22 mouse cellular contexts compared by ENCODE assay signal in genomic region chr10:122881456-122881855, GRCm38 (mm10).
DNase-seq lines count a peak whose midpoint lies in the region; ATAC-seq and TF ChIP-seq lines count a peak whose summit lies in the region.
"Had no signal": no experiment of that assay in that cellular context is flagged by ENCODE, and none has a peak within 500 bp of the region (broad histone marks: within the 10 kb centered on the region; RNA-seq: fewer than 3 reads in every experiment).

No protein-coding gene starts in this region.

- peaks cover 30% of the 10 kb centered on the region for H3K4me1 ChIP-seq in kidney, postnatal 0 days (replicated peaks; ENCODE audit: insufficient read depth, low read length)
- peaks cover 43% of the 10 kb centered on the region for H3K4me1 ChIP-seq in hindbrain, embryonic 12.5 days
- peaks cover 33% of the 10 kb centered on the region for H3K4me1 ChIP-seq in hindbrain, embryonic 14.5 days (replicated peaks; ENCODE audit: control insufficient read depth, insufficient read depth, low read length)
- peaks cover 51% of the 10 kb centered on the region for H3K4me1 ChIP-seq in neural tube, embryonic 15.5 days

- ATAC-seq in kidney, postnatal 0 days (replicated peaks; ENCODE audit: low FRiP score, low read depth): no peak
- no peak for ATAC-seq in hindbrain, embryonic 12.5 days (ENCODE audit: low FRiP score)
- no peak for ATAC-seq in hindbrain, embryonic 14.5 days (ENCODE audit: low FRiP score)
- no peak for ATAC-seq in neural tube, embryonic 15.5 days (ENCODE audit: low FRiP score)
- ATAC-seq: forebrain, embryonic 16.5 days had no signal

- H3K9me3 ChIP-seq in kidney, postnatal 0 days (replicated peaks; ENCODE audit: low read length): no peaks in the 10 kb centered on the region
- no peaks in the 10 kb centered on the region for H3K9me3 ChIP-seq in hindbrain, embryonic 12.5 days (replicated peaks)
- no peaks in the 10 kb centered on the region for H3K9me3 ChIP-seq in hindbrain, embryonic 14.5 days (ENCODE audit: control insufficient read depth, low read length)
- H3K9me3 ChIP-seq in neural tube, embryonic 15.5 days (replicated peaks): no peaks in the 10 kb centered on the region
- H3K9me3 ChIP-seq: heart, embryonic 10.5 days; limb, embryonic 13.5 days; liver, embryonic 13.5 days; stomach, embryonic 15.5 days had no signal

- no peaks in the 10 kb centered on the region for H3K36me3 ChIP-seq in kidney, postnatal 0 days (ENCODE audit: insufficient read depth, low read length)
- H3K36me3 ChIP-seq in hindbrain, embryonic 12.5 days: no peaks in the 10 kb centered on the region
- H3K36me3 ChIP-seq in hindbrain, embryonic 14.5 days (replicated peaks; ENCODE audit: control insufficient read depth, insufficient read depth): no peaks in the 10 kb centered on the region; the same call in 1 of the 2 replicates
- H3K36me3 ChIP-seq in neural tube, embryonic 15.5 days: no peaks in the 10 kb centered on the region
- H3K36me3 ChIP-seq: heart, embryonic 10.5 days; limb, embryonic 13.5 days; liver, embryonic 13.5 days; stomach, embryonic 15.5 days had no signal

- H3K9ac ChIP-seq in kidney, postnatal 0 days (ENCODE audit: low read depth, low read length): no peak overlapping the region
- no peak overlapping the region for H3K9ac ChIP-seq in hindbrain, embryonic 12.5 days
- H3K9ac ChIP-seq in hindbrain, embryonic 14.5 days: no peak overlapping the region
- no peak overlapping the region for H3K9ac ChIP-seq in neural tube, embryonic 15.5 days (replicated peaks)
- H3K9ac ChIP-seq: limb, embryonic 13.5 days; liver, embryonic 13.5 days; lung, embryonic 14.5 days; stomach, embryonic 15.5 days had no signal

- 0 out of 2 replicates have a peak overlapping the region, but pooled peaks have one; percentile 26 for H3K27ac ChIP-seq in kidney, postnatal 0 days
- H3K27ac ChIP-seq in hindbrain, embryonic 12.5 days: peak overlapping the region; percentile 57; the same call in 1 of the 2 replicates
- peak overlapping the region; percentile 65 for H3K27ac ChIP-seq in hindbrain, embryonic 14.5 days
- H3K27ac ChIP-seq in neural tube, embryonic 15.5 days (replicated peaks): peak overlapping the region; percentile 69
- H3K27ac ChIP-seq: heart, embryonic 10.5 days; limb, embryonic 13.5 days; liver, embryonic 13.5 days; stomach, embryonic 15.5 days had no signal

- WGBS in kidney, postnatal 0 days: 49% methylated on average over 10 of the region's 10 CpGs
- WGBS in hindbrain, embryonic 12.5 days: 79% methylated on average over 10 of the region's 10 CpGs
- whole genome bisulfite sequencing in hindbrain, embryonic 14.5 days: 63% methylated on average over 10 of the region's 10 CpGs
- WGBS in neural tube, embryonic 15.5 days: 23% methylated on average over 10 of the region's 10 CpGs

- no peak overlapping the region for H3K4me2 ChIP-seq in kidney, postnatal 0 days (ENCODE audit: low read length)
- no peak overlapping the region for H3K4me2 ChIP-seq in hindbrain, embryonic 12.5 days (replicated peaks)
- H3K4me2 ChIP-seq in hindbrain, embryonic 14.5 days (replicated peaks): no peak overlapping the region
- H3K4me2 ChIP-seq in neural tube, embryonic 15.5 days: no peak overlapping the region
- H3K4me2 ChIP-seq: limb, embryonic 13.5 days; liver, embryonic 13.5 days; lung, embryonic 14.5 days; stomach, embryonic 15.5 days had no signal

- DNase-seq in kidney, postnatal 0 days (ENCODE audit: low spot score): peak; percentile 54
- DNase-seq in kidney, postnatal 14 days: no peak
- peak; percentile 35 for DNase-seq in hindbrain, embryonic 14.5 days (ENCODE audit: low spot score)
- DNase-seq in cerebellum, postnatal 4 days (ENCODE audit: low spot score in 2 of 2): no peak
- DNase-seq in c-Kit-positive CD71-positive TER-119-positive erythroid progenitor cells, embryonic 14.5 days (ENCODE audit: low spot score): no peak
- DNase-seq: adrenal gland, adult 8-10 months; cerebellum, adult 11-12 months; cerebellum, postnatal 14 days; embryo, embryonic 11 days; gastrocnemius, postnatal 36 days; kidney, adult 11 months; liver, embryonic 13.5 days; lung, embryonic 14.5 days; lung, postnatal 36 days; right cerebral cortex, postnatal 25 days; thymus, adult 2 months had no signal

- no peak for TF ChIP-seq CTCF in kidney, postnatal 0 days (IDR thresholded peaks at IDR 0.05; ENCODE audit: low read depth)

- H3K27me3 ChIP-seq in kidney, postnatal 0 days (ENCODE audit: insufficient read depth, low read length): no peaks in the 10 kb centered on the region
- H3K27me3 ChIP-seq in hindbrain, embryonic 12.5 days: no peaks in the 10 kb centered on the region
- H3K27me3 ChIP-seq in hindbrain, embryonic 14.5 days (ENCODE audit: control insufficient read depth, insufficient read depth, low read length): no peaks in the 10 kb centered on the region
- no peaks in the 10 kb centered on the region for H3K27me3 ChIP-seq in neural tube, embryonic 15.5 days (replicated peaks)
- H3K27me3 ChIP-seq: limb, embryonic 13.5 days; liver, embryonic 13.5 days; stomach, embryonic 15.5 days had no signal

- no peak overlapping the region for H3K4me3 ChIP-seq in kidney, postnatal 0 days (replicated peaks; ENCODE audit: low read depth, low read length)
- H3K4me3 ChIP-seq in hindbrain, embryonic 12.5 days: no peak overlapping the region
- no peak overlapping the region for H3K4me3 ChIP-seq in hindbrain, embryonic 14.5 days (replicated peaks; ENCODE audit: low read length)
- no peak overlapping the region for H3K4me3 ChIP-seq in neural tube, embryonic 15.5 days (replicated peaks)
- H3K4me3 ChIP-seq: heart, embryonic 10.5 days; limb, embryonic 13.5 days; liver, embryonic 13.5 days; stomach, embryonic 15.5 days had no signal

Comparison
In these comparisons a context has a peak if more than half of its experiments do, and no peak if none do; other contexts are left out.
1. DNase-seq: peak in kidney, postnatal 0 days (single experiment) and hindbrain, embryonic 14.5 days (single experiment); none in kidney, postnatal 14 days (single experiment), cerebellum, postnatal 4 days (0 of 2) and c-Kit-positive CD71-positive TER-119-positive erythroid progenitor cells, embryonic 14.5 days (single experiment).
2. Peak in every context shown above with its lines, with median percentiles within 50 percentile points of each other: H3K27ac ChIP-seq.